Mouse (Mus musculus) midbrain, embryonic 14.5 days (tissue): Measurements from ENCODE around the gene Tunar. TPM values are rescaled to one million over a fixed set of nuclear protein-coding genes. Genes with fewer than 3 reads are reported as not detected.

Experiments used
- ATAC-seq: fragments of 200-750 bp; cut with Nextera tagmentation; 2 replicates; pipeline ENCODE4 v1.8.0; 2017; ENCODE audit warnings: moderate number of reproducible peaks, moderate library complexity; ENCODE audit not compliant: low FRiP score, low TSS enrichment
- DNase-seq: peaks from one replicate; pipeline ENCODE4 v3.0.0-alpha.2; 2015
- H3K27ac ChIP-seq: fragments of 300-500 bp; sonication (generic); replicated peaks from 2 replicates; pipeline ENCODE4 v1.5.1; 2014; ENCODE audit warnings: mild to moderate bottlenecking, low read depth, low read length, moderate library complexity
- H3K27me3 ChIP-seq: fragments of 300-500 bp; sonication (generic); 2 replicates; pipeline ENCODE4 v1.6.1; 2014; ENCODE audit warnings: low read length, control low read depth, mixed read lengths; ENCODE audit not compliant: control insufficient read depth, insufficient read depth
- H3K36me3 ChIP-seq: fragments of 300-500 bp; sonication (generic); 2 replicates; pipeline ENCODE4 v1.6.1; 2014; ENCODE audit warnings: low read length, control low read depth; ENCODE audit not compliant: control insufficient read depth, insufficient read depth
- H3K4me1 ChIP-seq: fragments of 300-500 bp; sonication (generic); 2 replicates; pipeline ENCODE4 v1.6.1; 2014; ENCODE audit warnings: mild to moderate bottlenecking, antibody characterized with exemption, low read length, control low read depth; ENCODE audit not compliant: control insufficient read depth, insufficient read depth
- H3K4me2 ChIP-seq: fragments of 300-500 bp; sonication (generic); 2 replicates; pipeline ENCODE4 v1.6.1; 2014; ENCODE audit warnings: mild to moderate bottlenecking, low read length, moderate library complexity
- H3K4me3 ChIP-seq: fragments of 300-500 bp; sonication (generic); replicated peaks from 2 replicates; pipeline ENCODE4 v1.5.1; 2014; ENCODE audit warnings: low read depth, low read length
- H3K9ac ChIP-seq: fragments of 300-500 bp; sonication (generic); replicated peaks from 2 replicates; pipeline ENCODE4 v1.6.1; 2014; ENCODE audit warnings: mild to moderate bottlenecking, low read length, moderate library complexity
- H3K9me3 ChIP-seq: fragments of 300-500 bp; sonication (generic); 2 replicates; pipeline ENCODE4 v1.6.1; 2016; ENCODE audit warnings: low read length, control low read depth, mixed read lengths; ENCODE audit not compliant: control insufficient read depth
- WGBS: fragments of 180-500 bp; shearing (Covaris S2); extraction: QIAGEN DNeasy Blood & Tissue Kit; methylation state at CpG from one replicate; pipeline ENCODE4 v1.1.7; 2014; 5-methylcytosine and 5-hydroxymethylcytosine counted together
- polyA plus RNA-seq: library from polyadenylated mRNA; unstranded; fragments of >200 nt; fragmentation: Nextera tagmentation; extraction: Ambion mirVana; gene quantifications from 2 replicates; pipeline ENCODE4 v1.2.1, GENCODE M21; 2014

Gene Tunar
- polyA plus RNA-seq, 1 experiment from 2014 or later, result 15.5 TPM

- Histone ChIP-seq H3K4me2 (no peak overlapping the region), H3K4me3 (no peak overlapping the region), H3K4me1 (0 out of 2 replicates have a peak, but pooled peaks cover 3% of the 10 kb centered on the region), H3K27ac (no peak overlapping the region), H3K9me3 (no peaks in the 10 kb centered on the region), H3K9ac (no peak overlapping the region), H3K27me3 (no peaks in the 10 kb centered on the region), H3K36me3 (no peaks in the 10 kb centered on the region)
- ATAC-seq, result no peak
- 80% methylated on average over 2 of the region's 2 CpGs for WGBS
- no peak for DNase-seq
Observed at GRCm38 (mm10) chr12:105363648-105364047, 30.0 kb downstream of the Tunar start.

- Histone ChIP-seq H3K9me3 (no peaks in the 10 kb centered on the region), H3K27me3 (no peaks in the 10 kb centered on the region), H3K4me2 (no peak overlapping the region), H3K4me1 (0 out of 2 replicates have a peak, but pooled peaks cover 2% of the 10 kb centered on the region), H3K27ac (no peak overlapping the region), H3K4me3 (no peak overlapping the region), H3K36me3 (no peaks in the 10 kb centered on the region), H3K9ac (no peak overlapping the region)
- 67% methylated on average over 8 of the region's 8 CpGs for WGBS
- no peak for DNase-seq
- ATAC-seq, result no peak
Observed at GRCm38 (mm10) chr12:105374564-105374963, 40.9 kb downstream of the Tunar start.

- ATAC-seq (no peak), DNase-seq (no peak)
- Histone ChIP-seq H3K27ac (no peak overlapping the region), H3K27me3 (no peaks in the 10 kb centered on the region), H3K9me3 (no peaks in the 10 kb centered on the region), H3K4me1 (0 out of 2 replicates have a peak, but pooled peaks cover 1% of the 10 kb centered on the region), H3K4me2 (no peak overlapping the region), H3K4me3 (no peak overlapping the region), H3K9ac (no peak overlapping the region), H3K36me3 (0 out of 2 replicates have a peak, but pooled peaks cover 4% of the 10 kb centered on the region)
- WGBS, result 56% methylated on average over 12 of the region's 12 CpGs
Observed at GRCm38 (mm10) chr12:105376976-105377375, 43.3 kb downstream of the Tunar start.

DNA sequence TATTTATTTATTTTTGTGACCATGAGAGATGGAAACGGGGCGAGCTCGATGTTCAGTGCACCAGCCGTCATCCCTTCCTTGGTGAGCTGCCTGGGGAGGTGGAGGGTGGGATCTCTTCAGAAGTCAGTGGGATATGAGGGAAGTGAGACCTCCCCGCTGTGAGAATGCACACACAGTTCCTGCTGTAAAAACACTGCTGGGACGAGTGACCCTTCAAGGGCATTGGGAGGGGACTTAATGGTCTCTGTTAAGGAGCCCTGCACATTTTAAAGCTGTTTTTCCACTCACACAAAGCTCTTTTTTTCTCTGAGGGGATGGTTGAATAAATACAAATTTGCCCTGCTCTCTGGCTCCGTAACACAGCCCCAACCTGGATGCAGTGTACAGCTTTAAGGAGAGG lies 49.1 kb downstream of the Tunar start:
- Histone ChIP-seq H3K9ac (no peak overlapping the region), H3K27ac (0 out of 2 replicates have a peak overlapping the region, but pooled peaks have one; percentile 13), H3K27me3 (no peaks in the 10 kb centered on the region), H3K36me3 (0 out of 2 replicates have a peak, but pooled peaks cover 4% of the 10 kb centered on the region), H3K4me1 (0 out of 2 replicates have a peak, but pooled peaks cover 3% of the 10 kb centered on the region), H3K4me3 (no peak overlapping the region), H3K9me3 (no peaks in the 10 kb centered on the region), H3K4me2 (no peak overlapping the region)
- no peak for DNase-seq
- no peak for ATAC-seq
- 64% methylated on average over 7 of the region's 7 CpGs for WGBS

DNA sequence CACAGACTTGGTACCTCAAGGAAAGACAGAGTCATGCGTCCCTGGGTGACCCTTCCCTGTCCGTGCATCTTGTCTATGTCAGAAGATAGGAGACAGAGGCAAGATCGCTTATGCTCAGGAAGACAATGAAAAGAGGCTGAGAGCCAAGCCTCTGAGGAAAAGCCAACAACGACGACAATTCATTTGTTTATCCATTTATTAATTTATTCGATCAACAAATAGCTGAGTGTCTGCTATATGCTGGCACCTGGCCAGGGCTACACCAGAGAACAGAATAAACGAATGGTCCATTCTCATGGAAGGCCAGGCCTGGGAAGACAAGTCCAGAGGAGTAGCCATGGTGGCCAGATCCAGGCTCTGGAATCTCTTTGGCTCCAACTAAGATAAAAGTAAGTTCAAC lies 61.0 kb downstream of the Tunar start:
- H3K9ac ChIP-seq, result no peak overlapping the region
- no peak overlapping the region for H3K4me3 ChIP-seq
- H3K36me3 ChIP-seq, result no peaks in the 10 kb centered on the region
- no peak overlapping the region for H3K4me2 ChIP-seq
- no peak for ATAC-seq
- 0 out of 2 replicates have a peak, but pooled peaks cover 6% of the 10 kb centered on the region for H3K4me1 ChIP-seq
- no peak for DNase-seq
- 81% methylated on average over 7 of the region's 7 CpGs for WGBS
- 0 out of 2 replicates have a peak, but pooled peaks cover 2% of the 10 kb centered on the region for H3K9me3 ChIP-seq
- H3K27ac ChIP-seq, result no peak overlapping the region
- no peaks in the 10 kb centered on the region for H3K27me3 ChIP-seq

- WGBS, result 22% methylated on average over 5 of the region's 5 CpGs
- H3K4me3 ChIP-seq, result no peak overlapping the region
- peaks cover 9% of the 10 kb centered on the region; the same call in 1 of the 2 replicates for H3K9me3 ChIP-seq
- H3K27me3 ChIP-seq, result no peaks in the 10 kb centered on the region
- no peak overlapping the region for H3K27ac ChIP-seq
- H3K4me2 ChIP-seq, result no peak overlapping the region
- H3K36me3 ChIP-seq, result no peaks in the 10 kb centered on the region
- DNase-seq (peak; percentile 68), ATAC-seq (peak; percentile 31; the same call in 1 of the 2 replicates)
- 0 out of 2 replicates have a peak, but pooled peaks cover 6% of the 10 kb centered on the region for H3K4me1 ChIP-seq
- no peak overlapping the region for H3K9ac ChIP-seq
Observed at GRCm38 (mm10) chr12:105398172-105398571, 64.5 kb downstream of the Tunar start.

DNA sequence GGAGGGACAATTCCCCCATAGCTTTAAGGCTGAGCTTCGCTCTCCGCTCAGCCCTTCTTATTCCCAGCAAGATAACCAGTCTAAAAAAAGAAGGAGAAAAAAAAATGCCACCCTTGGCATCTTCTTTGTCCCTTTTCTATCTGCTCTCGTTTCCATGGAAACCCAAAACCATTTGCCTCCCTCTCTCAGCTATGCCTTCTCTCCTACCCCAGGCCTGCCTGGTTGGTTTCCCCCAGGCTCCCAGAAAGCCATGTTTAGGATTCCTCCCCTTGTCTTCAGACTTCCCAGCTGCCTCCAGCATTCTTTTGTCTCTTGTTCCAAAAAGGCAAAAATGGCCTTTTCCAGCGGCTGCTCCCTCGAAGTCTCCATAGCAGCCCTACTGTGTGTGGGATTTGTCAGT lies 70.1 kb downstream of the Tunar start:
- 31% methylated on average over 5 of the region's 5 CpGs for WGBS
- ATAC-seq, result no peak
- Histone ChIP-seq H3K9ac (no peak overlapping the region), H3K27ac (no peak overlapping the region), H3K4me1 (0 out of 2 replicates have a peak, but pooled peaks cover 3% of the 10 kb centered on the region), H3K4me3 (no peak overlapping the region), H3K9me3 (peaks cover 9% of the 10 kb centered on the region; the same call in 1 of the 2 replicates), H3K36me3 (no peaks in the 10 kb centered on the region), H3K27me3 (no peaks in the 10 kb centered on the region), H3K4me2 (no peak overlapping the region)
- no peak for DNase-seq

DNA sequence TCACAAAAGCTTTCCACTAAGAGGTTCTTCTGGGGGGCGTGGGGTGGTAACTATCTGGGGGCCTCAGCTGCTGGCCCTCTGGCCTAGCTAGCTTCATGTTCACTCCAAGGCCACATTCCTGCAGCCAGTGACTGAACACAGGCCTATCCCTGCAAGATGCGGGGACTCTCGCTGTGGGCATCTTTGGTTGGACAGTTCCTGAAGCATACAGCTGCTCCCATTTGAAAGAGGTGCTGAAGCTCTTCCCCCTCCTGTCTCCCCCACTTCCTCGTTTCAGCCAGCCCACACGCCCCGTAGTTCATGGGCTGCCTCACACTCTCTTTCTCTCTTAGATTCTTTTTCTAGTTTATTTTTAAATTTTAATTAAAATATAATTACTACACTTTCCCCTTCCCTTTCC lies 72.3 kb downstream of the Tunar start:
- H3K36me3 ChIP-seq, result no peaks in the 10 kb centered on the region
- 0 out of 2 replicates have a peak, but pooled peaks cover 3% of the 10 kb centered on the region for H3K4me1 ChIP-seq
- no peaks in the 10 kb centered on the region for H3K27me3 ChIP-seq
- no peak overlapping the region for H3K9ac ChIP-seq
- ATAC-seq (no peak), DNase-seq (no peak)
- no peak overlapping the region for H3K27ac ChIP-seq
- H3K9me3 ChIP-seq, result no peaks in the 10 kb centered on the region
- H3K4me2 ChIP-seq, result no peak overlapping the region
- 80% methylated on average over 6 of the region's 6 CpGs for whole genome bisulfite sequencing
- no peak overlapping the region for H3K4me3 ChIP-seq

- H3K4me1 ChIP-seq, result no peaks in the 10 kb centered on the region
- no peak overlapping the region for H3K4me3 ChIP-seq
- ATAC-seq (no peak), DNase-seq (no peak)
- no peak overlapping the region for H3K9ac ChIP-seq
- WGBS, result 58% methylated on average over 8 of the region's 8 CpGs
- H3K36me3 ChIP-seq, result no peaks in the 10 kb centered on the region
- H3K27ac ChIP-seq, result no peak overlapping the region
- H3K27me3 ChIP-seq, result no peaks in the 10 kb centered on the region
- no peaks in the 10 kb centered on the region for H3K9me3 ChIP-seq
- no peak overlapping the region for H3K4me2 ChIP-seq
Observed at GRCm38 (mm10) chr12:105413909-105414308, 80.2 kb downstream of the Tunar start.
